Mouse (Mus musculus): Measurements from ENCODE around the gene Atf6. TPM values are rescaled to one million over a fixed set of nuclear protein-coding genes. Genes with fewer than 3 reads are reported as not detected.

Atf6 gene
- polyA plus RNA-seq, 1 experiment from 2014 or later: 6.6 TPM

DNA sequence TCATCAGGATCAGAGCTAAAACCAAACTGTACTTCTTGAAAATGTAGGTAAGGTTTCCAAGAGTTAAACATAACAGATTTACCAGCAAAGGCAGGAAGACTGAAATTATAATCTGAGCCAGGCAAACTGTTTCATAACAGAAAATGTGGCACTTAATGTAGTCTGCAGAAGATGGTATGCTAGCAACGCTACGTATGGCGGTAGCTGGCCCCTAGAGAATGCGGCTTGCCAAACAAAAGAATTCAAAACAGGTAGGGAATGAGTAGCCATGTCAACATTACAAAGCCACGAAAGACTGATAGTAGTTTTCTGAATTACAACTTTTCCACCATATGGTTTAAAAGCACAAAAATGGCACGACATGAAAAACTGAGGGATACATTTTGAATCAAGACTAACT lies 38.2 kb downstream of the Atf6 start:
- no peak overlapping the region for H3K27ac ChIP-seq
- no peaks in the 10 kb centered on the region for H3K27me3 ChIP-seq
- no peak overlapping the region for H3K4me3 ChIP-seq
- H3K9me3 ChIP-seq (replicated peaks): no peaks in the 10 kb centered on the region
- H3K36me3 ChIP-seq (ENCODE audit: poor library complexity, severe bottlenecking): peaks cover 13% of the 10 kb centered on the region
- no peak overlapping the region for H3K4me2 ChIP-seq
- no peak overlapping the region for H3K9ac ChIP-seq
- WGBS: 93% methylated on average over 6 of the region's 6 CpGs
- no peak for ATAC-seq
- H3K4me1 ChIP-seq: no peaks in the 10 kb centered on the region

DNA sequence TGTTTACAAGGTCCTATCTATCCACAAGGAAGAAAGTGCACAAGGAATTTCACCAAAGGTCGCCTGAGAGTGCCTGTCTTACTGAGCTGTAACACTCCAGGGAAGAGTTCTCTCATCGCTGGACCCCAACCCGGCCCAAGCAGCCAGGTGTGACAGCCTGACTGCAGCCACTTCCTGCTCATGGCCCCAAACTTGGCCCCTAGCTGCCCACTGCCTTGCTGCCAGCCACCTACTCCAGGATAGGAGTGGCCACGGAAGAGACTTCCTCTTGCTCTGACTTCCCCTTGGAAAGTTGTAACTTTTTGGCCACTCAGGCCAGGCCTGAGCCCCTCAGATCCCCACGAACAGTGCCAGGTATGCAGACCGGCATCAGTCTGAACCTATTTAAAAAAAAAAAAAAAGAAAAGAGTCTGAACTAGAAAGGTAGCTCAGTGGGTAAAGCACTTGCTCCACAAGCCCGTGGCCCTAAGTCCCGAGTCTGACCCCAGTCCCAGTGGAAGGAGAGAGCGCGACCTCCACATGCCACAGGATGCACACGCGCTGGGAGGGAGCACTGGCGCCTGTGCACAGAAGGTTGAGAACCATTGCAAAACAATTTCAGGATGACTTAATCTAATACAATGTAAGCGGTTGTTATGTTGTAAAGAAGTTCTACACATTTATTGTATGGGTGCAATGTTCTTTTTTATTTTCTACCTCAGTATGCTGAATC lies 47.3 kb downstream of the Atf6 start:
- H3K4me3 ChIP-seq: no peak overlapping the region
- H3K9me3 ChIP-seq (replicated peaks): no peaks in the 10 kb centered on the region

DNA sequence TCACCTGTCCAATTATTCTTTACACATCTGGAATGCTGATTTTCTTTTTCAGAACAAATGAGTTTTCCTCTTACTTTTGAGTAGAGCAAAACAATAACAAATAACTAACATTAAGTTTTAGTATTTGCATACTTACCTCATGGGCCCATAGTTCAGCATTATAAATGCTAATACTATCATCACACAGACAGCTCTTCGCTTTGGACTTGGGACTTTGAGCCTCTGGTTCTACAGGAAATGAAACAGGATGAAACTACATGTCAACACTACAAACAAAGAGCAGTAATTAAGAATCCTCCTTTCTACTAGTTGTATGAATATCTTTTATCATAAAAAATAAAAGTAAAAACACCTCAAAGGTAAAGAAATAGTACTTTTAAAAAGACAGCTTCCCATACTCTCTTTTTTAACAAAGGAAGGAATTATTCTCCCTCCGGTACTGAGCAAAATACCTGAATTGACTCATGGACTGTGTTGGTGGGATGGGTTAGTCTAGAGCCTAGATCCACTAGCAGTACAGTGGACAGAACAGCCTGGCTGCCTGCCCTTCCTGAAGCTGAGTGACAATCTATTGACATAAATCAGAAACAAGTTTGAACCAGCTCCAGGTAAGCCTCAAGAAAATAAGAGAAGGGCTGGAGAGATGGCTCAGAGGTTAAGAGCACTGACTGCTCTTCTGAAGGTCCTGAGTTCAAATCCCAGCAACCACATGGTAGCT lies 52.1 kb downstream of the Atf6 start:
- H3K9ac ChIP-seq: no peak overlapping the region
- no peak overlapping the region for H3K4me2 ChIP-seq
- H3K36me3 ChIP-seq (ENCODE audit: poor library complexity, severe bottlenecking): peaks cover 8% of the 10 kb centered on the region; the same call in 1 of the 2 replicates
- no peak for ATAC-seq
- H3K4me1 ChIP-seq: no peaks in the 10 kb centered on the region
- H3K27me3 ChIP-seq: no peaks in the 10 kb centered on the region
- H3K27ac ChIP-seq: no peak overlapping the region
- 95% methylated on average over 2 of the region's 2 CpGs for WGBS
- H3K4me3 ChIP-seq: no peak overlapping the region
- no peaks in the 10 kb centered on the region for H3K9me3 ChIP-seq (replicated peaks)

More for the DNA sequence above, 47.3 kb downstream of the Atf6 start:
- no peaks in the 10 kb centered on the region for H3K27me3 ChIP-seq
- ATAC-seq: no peak
- H3K4me2 ChIP-seq: no peak overlapping the region
- no peak overlapping the region for H3K9ac ChIP-seq
- H3K4me1 ChIP-seq: no peaks in the 10 kb centered on the region
- 85% methylated on average over 14 of the region's 14 CpGs for WGBS
- no peak overlapping the region for H3K27ac ChIP-seq
- H3K36me3 ChIP-seq (ENCODE audit: poor library complexity, severe bottlenecking): peaks cover 8% of the 10 kb centered on the region; the same call in 1 of the 2 replicates

DNA sequence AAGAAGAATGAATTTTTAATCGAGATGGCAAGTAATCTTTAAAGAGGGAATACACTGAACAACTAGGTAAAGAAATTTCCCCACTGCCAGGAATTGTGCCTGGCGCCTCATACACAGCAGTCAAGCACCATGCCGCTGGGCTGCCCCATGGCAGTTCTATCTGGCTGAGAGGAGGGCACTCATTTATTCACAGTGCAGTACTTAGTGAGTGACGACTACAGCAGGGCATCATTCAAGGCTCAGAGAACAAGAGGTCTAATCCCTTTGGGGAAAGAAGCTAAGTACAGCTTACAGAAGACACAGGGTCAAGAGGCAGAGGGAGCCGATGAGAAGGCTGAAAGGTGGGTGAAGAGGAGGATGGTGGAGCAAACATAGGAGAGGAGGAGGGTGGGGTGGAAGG lies 54.7 kb downstream of the Atf6 start:
- Histone ChIP-seq H3K4me1 (no peaks in the 10 kb centered on the region), H3K4me3 (no peak overlapping the region), H3K4me2 (no peak overlapping the region), H3K9me3 (replicated peaks) (no peaks in the 10 kb centered on the region), H3K27ac (no peak overlapping the region), H3K9ac (no peak overlapping the region), H3K27me3 (no peaks in the 10 kb centered on the region), H3K36me3 (ENCODE audit: poor library complexity, severe bottlenecking) (peaks cover 8% of the 10 kb centered on the region; the same call in 1 of the 2 replicates)
- no peak for ATAC-seq
- 55% methylated on average over 5 of the region's 5 CpGs for WGBS

DNA sequence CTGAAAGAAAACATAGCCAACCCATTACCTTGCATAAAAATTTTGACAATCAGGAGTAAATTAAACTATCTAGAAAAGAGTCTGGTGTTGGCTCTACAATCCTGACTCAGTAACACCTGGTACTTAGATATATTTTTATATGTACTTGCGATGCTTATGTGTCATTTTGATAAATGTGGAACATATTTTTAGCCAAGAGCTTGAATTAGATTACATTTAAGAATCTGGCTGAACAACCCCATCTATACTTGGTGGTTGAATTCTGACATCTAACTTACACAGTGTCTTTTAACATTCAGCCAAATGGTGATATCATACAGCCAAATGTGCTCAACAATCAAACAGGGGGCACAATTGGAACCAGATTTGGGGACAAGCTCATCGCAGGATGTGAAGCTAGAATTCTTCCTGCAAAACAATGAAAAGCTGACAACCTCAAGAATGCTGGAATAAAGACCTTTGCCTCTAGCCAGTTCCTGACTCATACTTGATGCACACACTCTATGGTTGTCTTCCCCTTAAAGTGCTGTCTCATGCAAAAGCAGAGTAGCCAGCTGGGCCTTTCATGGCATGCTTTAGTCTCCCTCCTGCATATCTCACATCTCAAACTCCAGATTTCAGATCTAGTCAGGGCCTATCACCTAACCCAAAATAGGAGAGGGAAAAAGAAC lies 59.8 kb downstream of the Atf6 start:
- Histone ChIP-seq H3K4me3 (no peak overlapping the region), H3K27ac (no peak overlapping the region), H3K9ac (no peak overlapping the region), H3K36me3 (ENCODE audit: poor library complexity, severe bottlenecking) (no peaks in the 10 kb centered on the region), H3K27me3 (no peaks in the 10 kb centered on the region), H3K4me2 (no peak overlapping the region), H3K9me3 (replicated peaks) (no peaks in the 10 kb centered on the region), H3K4me1 (no peaks in the 10 kb centered on the region)
- no peak for ATAC-seq
- WGBS: 89% methylated on average over 2 of the region's 2 CpGs

DNA sequence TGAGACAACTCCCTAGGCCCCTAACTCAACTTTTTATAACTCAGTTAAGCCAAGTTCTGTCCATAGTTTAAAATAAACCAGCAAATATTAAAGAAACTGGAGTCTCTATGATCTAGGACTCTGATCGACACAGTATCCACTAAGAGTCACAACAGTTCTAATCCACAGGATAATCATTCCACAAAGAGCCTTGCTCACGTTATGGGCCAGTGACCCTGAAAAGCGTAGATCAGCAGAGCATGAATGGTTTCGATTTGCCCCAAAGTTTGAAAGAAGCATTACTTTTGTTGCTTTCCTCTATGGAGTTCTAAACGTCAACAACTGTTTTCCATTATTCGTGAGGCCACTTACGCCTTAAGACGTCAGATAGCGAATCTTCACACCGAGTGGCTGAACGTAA lies 62.9 kb downstream of the Atf6 start:
- Histone ChIP-seq H3K9ac (no peak overlapping the region), H3K27ac (no peak overlapping the region), H3K27me3 (no peaks in the 10 kb centered on the region), H3K4me2 (no peak overlapping the region), H3K4me1 (no peaks in the 10 kb centered on the region), H3K9me3 (replicated peaks) (no peaks in the 10 kb centered on the region), H3K4me3 (no peak overlapping the region), H3K36me3 (ENCODE audit: poor library complexity, severe bottlenecking) (no peaks in the 10 kb centered on the region)
- no peak for ATAC-seq
- 31% methylated on average over 11 of the region's 11 CpGs for WGBS

DNA sequence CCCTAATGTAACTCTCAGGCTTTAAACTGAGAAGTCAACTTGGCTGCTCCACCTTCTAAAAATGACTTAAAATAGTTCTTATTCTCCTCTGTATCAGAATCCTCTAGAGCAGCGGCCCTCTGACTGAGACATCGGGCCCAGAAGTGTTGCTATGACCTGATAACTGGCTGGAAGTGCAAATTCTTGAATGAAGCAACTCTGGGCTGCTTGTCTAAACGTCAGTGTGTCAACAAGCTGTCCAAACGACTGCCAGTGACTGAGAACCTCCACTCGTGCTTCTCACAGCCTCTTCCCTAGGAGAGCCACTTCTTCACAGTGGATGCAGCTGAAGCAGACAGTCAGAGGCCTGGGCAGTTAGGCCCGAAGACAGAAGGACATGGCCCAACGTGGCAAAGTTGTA lies 64.9 kb downstream of the Atf6 start:
- Histone ChIP-seq H3K9ac (no peak overlapping the region), H3K36me3 (ENCODE audit: poor library complexity, severe bottlenecking) (no peaks in the 10 kb centered on the region), H3K27ac (no peak overlapping the region), H3K9me3 (replicated peaks) (no peaks in the 10 kb centered on the region), H3K4me1 (no peaks in the 10 kb centered on the region), H3K4me3 (no peak overlapping the region), H3K4me2 (no peak overlapping the region), H3K27me3 (no peaks in the 10 kb centered on the region)
- WGBS: 62% methylated on average over 7 of the region's 7 CpGs
- ATAC-seq: no peak

DNA sequence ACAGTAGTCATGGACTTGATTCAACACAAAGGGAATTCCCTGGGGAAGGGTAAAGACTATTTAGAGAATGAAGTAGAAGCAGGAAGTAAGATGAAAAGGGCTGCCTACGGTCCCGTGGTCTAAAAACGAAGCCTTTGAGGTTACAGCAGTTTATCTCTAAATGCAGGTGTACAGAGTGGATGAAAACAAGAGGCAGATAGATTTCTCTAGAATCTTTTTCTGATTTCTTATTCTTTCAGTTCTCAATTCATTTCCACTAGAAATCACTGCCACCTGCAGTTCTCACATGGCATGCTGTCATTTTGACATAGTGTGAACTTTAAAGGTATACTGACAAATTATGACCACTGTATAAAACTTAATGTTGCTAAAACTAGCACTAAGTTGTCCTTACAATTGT lies 66.9 kb downstream of the Atf6 start:
- Histone ChIP-seq H3K4me1 (no peaks in the 10 kb centered on the region), H3K4me2 (no peak overlapping the region), H3K9ac (no peak overlapping the region), H3K36me3 (ENCODE audit: poor library complexity, severe bottlenecking) (no peaks in the 10 kb centered on the region), H3K27ac (no peak overlapping the region), H3K9me3 (replicated peaks) (no peaks in the 10 kb centered on the region), H3K4me3 (no peak overlapping the region), H3K27me3 (no peaks in the 10 kb centered on the region)
- ATAC-seq: no peak
- 87% methylated on average over 3 of the region's 3 CpGs for WGBS

DNA sequence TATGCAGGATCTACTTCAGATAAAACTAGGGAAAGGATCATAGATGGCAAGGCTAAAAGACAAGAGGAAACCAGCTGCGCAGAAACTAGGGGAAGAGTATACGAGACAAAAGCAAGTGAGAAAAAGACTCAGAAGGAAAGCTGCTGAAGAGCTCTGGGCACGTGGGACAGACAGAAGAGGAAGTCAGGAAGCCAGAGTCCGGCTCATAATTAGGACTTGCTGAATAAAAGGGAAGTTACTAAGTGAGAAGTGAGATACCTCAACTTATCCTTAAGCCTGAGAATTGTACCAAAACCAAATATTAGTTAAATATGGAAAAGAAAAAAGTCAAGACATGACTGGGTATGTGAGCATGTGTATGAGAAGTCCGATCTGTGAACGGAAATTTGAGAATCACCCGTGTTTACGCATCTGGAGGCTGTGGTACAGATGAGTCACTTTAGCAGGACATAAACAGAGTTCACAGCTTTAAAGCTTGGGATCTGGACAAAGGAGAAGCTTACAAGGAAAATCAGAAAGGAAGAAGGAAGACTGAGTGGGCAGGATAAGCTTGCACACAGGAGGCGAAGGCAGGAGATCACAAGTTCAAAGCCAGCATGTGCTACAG lies 71.7 kb downstream of the Atf6 start:
- ATAC-seq: no peak
- Histone ChIP-seq H3K27me3 (no peaks in the 10 kb centered on the region), H3K4me2 (no peak overlapping the region), H3K4me3 (no peak overlapping the region), H3K36me3 (ENCODE audit: poor library complexity, severe bottlenecking) (peaks cover 7% of the 10 kb centered on the region), H3K4me1 (no peaks in the 10 kb centered on the region), H3K27ac (no peak overlapping the region), H3K9me3 (replicated peaks) (no peaks in the 10 kb centered on the region), H3K9ac (no peak overlapping the region)
- WGBS: 88% methylated on average over 9 of the region's 9 CpGs

DNA sequence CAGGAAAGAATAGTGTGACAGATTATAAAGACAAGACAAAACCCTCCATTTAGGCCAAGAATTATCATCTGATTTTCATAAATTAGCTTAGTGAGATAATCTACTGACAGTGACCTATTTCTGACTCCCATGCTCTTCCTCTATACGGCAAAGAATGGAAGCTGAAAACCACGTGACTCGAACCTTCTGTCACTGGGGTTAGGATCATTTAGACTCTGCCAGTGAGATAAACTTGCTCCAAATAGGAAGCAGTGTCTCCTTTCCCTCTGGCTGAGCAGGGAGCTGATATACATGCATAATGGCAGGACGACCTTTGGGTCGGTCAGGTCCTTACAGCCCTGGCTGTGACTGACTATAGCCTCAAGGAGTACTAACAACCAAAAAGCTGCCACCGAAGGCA lies 76.0 kb downstream of the Atf6 start:
- ATAC-seq: no peak
- 78% methylated on average over 6 of the region's 6 CpGs for WGBS
- no peaks in the 10 kb centered on the region for H3K9me3 ChIP-seq (replicated peaks)

DNA sequence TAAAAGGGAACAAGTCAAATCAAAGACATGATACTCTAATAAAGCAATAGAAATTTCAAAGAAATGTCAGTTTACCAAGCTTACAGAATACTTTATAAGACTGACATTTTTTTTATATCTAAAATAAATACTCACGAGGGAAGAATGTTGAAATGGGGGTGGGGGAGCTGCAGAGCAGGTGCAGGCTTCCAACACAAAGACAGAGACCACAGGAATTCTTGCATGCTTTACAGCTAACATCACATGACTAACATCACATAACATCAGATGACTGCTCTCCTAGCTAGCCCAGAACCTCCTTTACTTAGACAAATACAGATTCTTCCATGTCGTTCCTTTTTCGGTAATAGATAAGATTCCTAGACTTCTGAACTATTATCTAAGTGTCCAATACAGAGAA lies 76.6 kb downstream of the Atf6 start:
- WGBS: 82% methylated on average over 3 of the region's 3 CpGs
- Histone ChIP-seq H3K4me3 (no peak overlapping the region), H3K9ac (no peak overlapping the region), H3K4me2 (no peak overlapping the region), H3K27ac (no peak overlapping the region), H3K4me1 (no peaks in the 10 kb centered on the region), H3K9me3 (replicated peaks) (no peaks in the 10 kb centered on the region), H3K36me3 (ENCODE audit: poor library complexity, severe bottlenecking) (peaks cover 25% of the 10 kb centered on the region), H3K27me3 (no peaks in the 10 kb centered on the region)
- ATAC-seq: no peak

More for the DNA sequence above, 76.0 kb downstream of the Atf6 start:
- Histone ChIP-seq H3K27me3 (no peaks in the 10 kb centered on the region), H3K4me3 (no peak overlapping the region), H3K4me1 (no peaks in the 10 kb centered on the region), H3K9ac (no peak overlapping the region), H3K27ac (no peak overlapping the region), H3K36me3 (ENCODE audit: poor library complexity, severe bottlenecking) (peaks cover 22% of the 10 kb centered on the region), H3K4me2 (no peak overlapping the region)

DNA sequence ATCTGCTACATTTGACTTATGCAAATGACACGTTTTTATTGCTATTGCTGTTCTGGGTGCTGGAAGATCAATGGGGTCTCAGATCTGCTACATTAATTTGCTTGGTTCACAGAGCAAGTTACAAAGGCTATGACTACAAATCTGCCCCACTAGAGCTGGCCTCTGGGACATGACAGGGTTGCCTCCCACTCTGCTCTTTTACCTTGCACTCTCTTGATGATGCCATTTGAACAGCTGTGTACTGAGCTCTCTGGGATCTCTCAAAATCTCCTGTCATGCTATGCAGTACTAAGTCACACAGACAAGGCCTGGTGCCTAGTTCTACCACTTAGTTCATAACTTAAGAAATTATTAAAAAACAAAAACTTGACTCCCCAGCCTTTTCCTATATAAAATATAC lies 79.9 kb downstream of the Atf6 start:
- Histone ChIP-seq H3K4me3 (no peak overlapping the region), H3K9ac (no peak overlapping the region), H3K27ac (no peak overlapping the region), H3K4me2 (no peak overlapping the region), H3K9me3 (replicated peaks) (no peaks in the 10 kb centered on the region), H3K36me3 (ENCODE audit: poor library complexity, severe bottlenecking) (peaks cover 26% of the 10 kb centered on the region), H3K27me3 (no peaks in the 10 kb centered on the region), H3K4me1 (no peaks in the 10 kb centered on the region)
- no peak for ATAC-seq
- WGBS: 70% methylated on average over 1 of the region's 1 CpGs

Measured in forebrain, embryonic 13.5 days (tissue).